Mouse (Mus musculus): ENCODE data around the gene Atp5d. TPM values are rescaled to one million over a fixed set of nuclear protein-coding genes. Genes with fewer than 3 reads are reported as not detected.

Gene Atp5d
- polyA plus RNA-seq, 1 experiment: 1,163 TPM

DNA sequence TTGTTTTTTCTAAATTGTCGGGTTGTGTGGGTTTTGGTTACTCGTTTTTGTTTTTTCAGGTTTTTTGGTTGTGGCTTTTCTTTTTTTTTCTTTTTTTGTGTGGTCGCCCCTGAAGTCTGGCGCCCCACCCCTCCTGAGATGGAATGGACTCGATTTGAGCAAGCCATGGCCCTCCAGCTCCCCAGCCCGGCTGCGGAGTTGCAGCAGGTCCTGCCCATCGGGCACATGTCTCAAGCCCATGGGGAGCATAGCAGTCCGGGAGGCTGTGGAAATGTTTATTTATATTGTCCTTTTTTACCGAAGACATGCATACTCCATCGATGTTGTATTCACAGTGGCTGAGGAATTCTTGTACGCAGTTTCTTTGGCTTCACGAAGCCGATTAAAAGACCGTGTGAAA lies 32.8 kb downstream of the Atp5d start:
- TF ChIP-seq POLR2A (IDR thresholded peaks at IDR 0.05; ENCODE audit: control insufficient read depth, extremely low read depth, insufficient read depth, low read length, poor library complexity): no peak
- no peak for TF ChIP-seq CTCF (IDR thresholded peaks at IDR 0.05; ENCODE audit: borderline replicate concordance, control insufficient read depth, extremely low read depth, insufficient read depth, low read length, poor library complexity)
- Histone ChIP-seq H3K27me3 (ENCODE audit: control insufficient read depth, insufficient read depth, low read length) (no peaks in the 10 kb centered on the region), H3K4me3 (ENCODE audit: control insufficient read depth, insufficient read depth, low read length) (no peak overlapping the region), H3K27ac (ENCODE audit: control insufficient read depth, insufficient read depth, low read length) (no peak overlapping the region), H3K36me3 (ENCODE audit: control insufficient read depth, insufficient read depth, low read length) (peaks cover 24% of the 10 kb centered on the region; the same call in 1 of the 2 replicates), H3K4me1 (replicated peaks; ENCODE audit: control insufficient read depth, insufficient read depth, low read length) (peaks cover 10% of the 10 kb centered on the region)
- WGBS: 88% methylated on average over 15 of the region's 15 CpGs
- DNase-seq: no peak

DNA sequence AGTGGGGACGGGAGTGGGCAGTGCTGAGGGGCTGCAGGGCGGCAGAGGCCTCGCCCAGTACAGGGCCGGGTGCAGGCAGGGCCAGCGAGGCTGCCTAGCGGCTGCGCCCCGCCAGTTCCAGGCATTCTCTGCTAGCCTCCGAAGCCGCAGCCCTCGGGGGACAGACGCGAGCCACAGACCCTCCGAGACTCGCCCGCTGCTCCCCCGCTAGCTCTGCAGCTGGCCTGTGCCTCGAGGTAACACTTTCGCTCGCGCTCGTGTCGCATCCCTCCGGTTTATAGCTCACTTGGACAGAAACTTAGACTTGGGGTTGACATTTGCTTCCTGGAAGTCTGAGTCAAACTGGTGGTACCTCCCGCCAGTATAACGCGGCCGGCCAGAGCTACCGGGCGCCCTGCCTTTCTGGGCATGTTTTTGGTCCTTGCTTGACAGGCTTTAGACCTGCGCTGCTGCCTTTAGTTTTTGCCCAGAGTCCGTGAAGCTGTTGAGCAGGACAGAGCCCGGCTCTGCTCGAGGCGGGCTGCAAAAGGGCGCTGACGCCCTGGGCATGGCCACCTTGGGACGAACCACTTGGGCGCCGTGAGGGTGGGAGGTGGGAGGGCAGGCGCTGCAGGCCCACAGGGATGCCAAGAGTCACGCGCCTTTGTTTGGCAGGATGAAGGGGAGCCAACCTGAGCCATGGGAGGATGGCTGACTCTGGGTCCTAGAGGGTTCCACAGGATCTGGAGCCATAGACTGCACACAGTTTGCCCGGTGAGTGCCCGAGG lies 33.5 kb downstream of the Atp5d start:
- Histone ChIP-seq H3K36me3 (ENCODE audit: control insufficient read depth, insufficient read depth, low read length) (peaks cover 24% of the 10 kb centered on the region; the same call in 1 of the 2 replicates), H3K27ac (ENCODE audit: control insufficient read depth, insufficient read depth, low read length) (no peak overlapping the region), H3K27me3 (ENCODE audit: control insufficient read depth, insufficient read depth, low read length) (no peaks in the 10 kb centered on the region), H3K4me3 (ENCODE audit: control insufficient read depth, insufficient read depth, low read length) (peak overlapping the region; percentile 94; the same call in 1 of the 2 replicates), H3K4me1 (replicated peaks; ENCODE audit: control insufficient read depth, insufficient read depth, low read length) (peaks cover 10% of the 10 kb centered on the region)
- TF ChIP-seq CTCF (IDR thresholded peaks at IDR 0.05; ENCODE audit: borderline replicate concordance, control insufficient read depth, extremely low read depth, insufficient read depth, low read length, poor library complexity) (no peak), POLR2A (IDR thresholded peaks at IDR 0.05; ENCODE audit: control insufficient read depth, extremely low read depth, insufficient read depth, low read length, poor library complexity) (no peak)
- 96% methylated on average over 45 of the region's 45 CpGs for WGBS
- DNase-seq: no peak

DNA sequence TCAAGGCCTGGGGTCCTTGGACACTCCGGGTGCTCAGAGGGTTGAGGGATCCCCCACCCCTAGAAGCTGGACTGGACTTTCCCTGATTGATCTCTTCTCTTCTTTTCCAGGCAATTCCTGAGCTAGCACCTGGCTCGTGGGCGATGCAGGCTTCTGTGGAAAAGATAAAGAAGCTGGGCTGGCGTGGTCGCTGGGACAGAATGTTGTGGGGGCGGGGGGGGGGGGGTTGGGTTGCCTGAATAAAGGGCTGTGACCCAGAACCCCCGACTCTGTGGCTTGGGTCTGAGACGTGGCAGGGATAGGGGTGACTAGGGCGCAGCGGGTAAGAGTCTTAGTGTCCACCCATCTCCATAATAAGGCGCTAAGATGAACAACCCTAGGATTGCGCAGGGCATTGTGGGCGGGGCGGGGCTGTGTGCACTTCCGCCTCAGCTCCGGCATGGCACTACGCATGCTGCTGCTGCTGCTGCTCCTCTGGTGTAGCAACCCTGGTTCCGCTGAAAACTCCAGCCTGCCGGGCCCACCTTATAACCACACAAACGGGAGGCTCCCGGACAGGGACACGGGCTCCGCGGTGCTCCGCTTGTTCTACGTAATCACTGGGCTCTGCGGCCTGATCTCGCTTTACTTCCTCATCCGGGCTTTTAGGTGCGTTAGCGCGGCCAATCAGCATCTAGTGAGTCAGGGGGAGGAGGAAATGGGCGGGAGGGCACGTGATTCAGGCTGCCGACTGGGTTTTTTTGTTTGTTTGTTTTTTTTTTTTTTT lies 34.3 kb downstream of the Atp5d start, which contains the start of gene 1600002K03Rik:
Gene 1600002K03Rik (plus strand): TSS at position 418 of the 766 bp plus-strand sequence.
- Histone ChIP-seq H3K27ac (ENCODE audit: control insufficient read depth, insufficient read depth, low read length) (peak within 1 kb of the TSS; percentile 60), H3K36me3 (ENCODE audit: control insufficient read depth, insufficient read depth, low read length) (peaks cover 24% of the 10 kb centered on the region; the same call in 1 of the 2 replicates), H3K4me3 (ENCODE audit: control insufficient read depth, insufficient read depth, low read length) (peak within 1 kb of the TSS; percentile 94), H3K27me3 (ENCODE audit: control insufficient read depth, insufficient read depth, low read length) (no peaks in the 10 kb centered on the region), H3K4me1 (replicated peaks; ENCODE audit: control insufficient read depth, insufficient read depth, low read length) (peaks cover 10% of the 10 kb centered on the region)
- DNase-seq: peak; percentile 85
- WGBS: 8% methylated on average over 35 of the region's 35 CpGs
- peak; percentile 28; the same call in 1 of the 2 replicates for TF ChIP-seq POLR2A (IDR thresholded peaks at IDR 0.05; ENCODE audit: control insufficient read depth, extremely low read depth, insufficient read depth, low read length, poor library complexity)
- TF ChIP-seq CTCF (IDR thresholded peaks at IDR 0.05; ENCODE audit: borderline replicate concordance, control insufficient read depth, extremely low read depth, insufficient read depth, low read length, poor library complexity): no peak

DNA sequence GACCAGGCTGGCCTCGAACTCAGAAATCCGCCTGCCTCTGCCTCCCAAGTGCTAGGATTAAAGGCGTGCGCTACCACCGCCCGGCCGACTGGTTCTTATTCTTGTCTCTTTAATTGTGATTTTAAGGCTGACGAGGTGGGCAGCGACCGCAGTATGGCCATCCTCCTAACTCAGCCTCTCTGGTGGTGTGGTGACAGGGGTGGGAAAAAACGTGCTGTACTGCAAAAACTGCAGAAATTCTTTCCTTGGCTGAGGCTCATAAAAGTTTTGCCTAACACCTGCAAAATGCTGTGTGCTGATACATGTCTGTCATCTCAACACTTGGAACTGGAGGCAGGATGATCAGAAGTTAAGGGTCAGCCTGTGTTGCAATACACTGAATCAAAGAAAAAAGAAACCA lies 34.9 kb downstream of the Atp5d start:
- Histone ChIP-seq H3K27ac (ENCODE audit: control insufficient read depth, insufficient read depth, low read length) (peak overlapping the region; percentile 60; the same call in 1 of the 2 replicates), H3K27me3 (ENCODE audit: control insufficient read depth, insufficient read depth, low read length) (no peaks in the 10 kb centered on the region; the same call in 1 of the 2 replicates), H3K4me1 (replicated peaks; ENCODE audit: control insufficient read depth, insufficient read depth, low read length) (peaks cover 10% of the 10 kb centered on the region), H3K4me3 (ENCODE audit: control insufficient read depth, insufficient read depth, low read length) (peak overlapping the region; percentile 94), H3K36me3 (ENCODE audit: control insufficient read depth, insufficient read depth, low read length) (peaks cover 24% of the 10 kb centered on the region; the same call in 1 of the 2 replicates)
- 3% methylated on average over 11 of the region's 11 CpGs for WGBS
- DNase-seq: no peak
- TF ChIP-seq POLR2A (IDR thresholded peaks at IDR 0.05; ENCODE audit: control insufficient read depth, extremely low read depth, insufficient read depth, low read length, poor library complexity) (no peak), CTCF (IDR thresholded peaks at IDR 0.05; ENCODE audit: borderline replicate concordance, control insufficient read depth, extremely low read depth, insufficient read depth, low read length, poor library complexity) (no peak)

GRCm38 (mm10) chr10:80173955-80174640 lies 35.7 kb downstream of the Atp5d start:
- no peaks in the 10 kb centered on the region; the same call in 1 of the 2 replicates for H3K27me3 ChIP-seq (ENCODE audit: control insufficient read depth, insufficient read depth, low read length)
- no peak overlapping the region for H3K4me3 ChIP-seq (ENCODE audit: control insufficient read depth, insufficient read depth, low read length)
- no peak for DNase-seq
- H3K4me1 ChIP-seq (replicated peaks; ENCODE audit: control insufficient read depth, insufficient read depth, low read length): peaks cover 12% of the 10 kb centered on the region
- H3K27ac ChIP-seq (ENCODE audit: control insufficient read depth, insufficient read depth, low read length): no peak overlapping the region
- TF ChIP-seq POLR2A (IDR thresholded peaks at IDR 0.05; ENCODE audit: control insufficient read depth, extremely low read depth, insufficient read depth, low read length, poor library complexity): no peak
- no peak for TF ChIP-seq CTCF (IDR thresholded peaks at IDR 0.05; ENCODE audit: borderline replicate concordance, control insufficient read depth, extremely low read depth, insufficient read depth, low read length, poor library complexity)
- H3K36me3 ChIP-seq (ENCODE audit: control insufficient read depth, insufficient read depth, low read length): peaks cover 24% of the 10 kb centered on the region; the same call in 1 of the 2 replicates
- WGBS: 89% methylated on average over 10 of the region's 10 CpGs

DNA sequence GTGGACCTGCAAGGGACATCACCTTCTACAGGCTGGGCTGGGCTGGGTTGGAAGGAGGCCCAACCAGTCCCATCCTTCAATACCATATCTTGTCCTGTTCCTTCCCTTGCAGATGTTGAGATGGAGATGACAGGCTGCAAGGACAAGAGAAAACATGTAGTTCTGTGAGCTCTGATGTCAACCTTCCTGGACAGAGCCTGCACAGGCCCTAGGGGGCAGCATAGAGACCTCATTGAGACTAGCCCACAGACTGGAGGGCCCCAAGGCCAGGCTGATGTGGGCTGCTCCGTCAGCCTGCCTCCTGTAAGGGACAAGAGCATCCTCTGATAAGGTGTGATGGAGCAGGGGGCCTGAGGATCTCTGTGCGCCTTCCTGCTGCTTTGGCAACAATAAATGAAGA lies 36.3 kb downstream of the Atp5d start:
- peaks cover 13% of the 10 kb centered on the region for H3K4me1 ChIP-seq (replicated peaks; ENCODE audit: control insufficient read depth, insufficient read depth, low read length)
- peaks cover 24% of the 10 kb centered on the region; the same call in 1 of the 2 replicates for H3K36me3 ChIP-seq (ENCODE audit: control insufficient read depth, insufficient read depth, low read length)
- no peak for TF ChIP-seq POLR2A (IDR thresholded peaks at IDR 0.05; ENCODE audit: control insufficient read depth, extremely low read depth, insufficient read depth, low read length, poor library complexity)
- TF ChIP-seq CTCF (IDR thresholded peaks at IDR 0.05; ENCODE audit: borderline replicate concordance, control insufficient read depth, extremely low read depth, insufficient read depth, low read length, poor library complexity): peak; percentile 54; the same call in 1 of the 2 replicates
- H3K4me3 ChIP-seq (ENCODE audit: control insufficient read depth, insufficient read depth, low read length): no peak overlapping the region
- H3K27ac ChIP-seq (ENCODE audit: control insufficient read depth, insufficient read depth, low read length): no peak overlapping the region
- no peaks in the 10 kb centered on the region; the same call in 1 of the 2 replicates for H3K27me3 ChIP-seq (ENCODE audit: control insufficient read depth, insufficient read depth, low read length)
- WGBS: 72% methylated on average over 2 of the region's 2 CpGs
- DNase-seq: peak; percentile 65
